Mouse (Mus musculus) heart, embryonic 12.5 days (tissue): ENCODE measurements around the gene Igll1. TPM values are rescaled to one million over a fixed set of nuclear protein-coding genes. Genes with fewer than 3 reads are reported as not detected.

ENCODE experiments used
- ATAC-seq: fragments of 200-750 bp; cut with Nextera tagmentation; 2 replicates; pipeline ENCODE4 v1.8.0; 2017; ENCODE audit warnings: moderate TSS enrichment, moderate library complexity; ENCODE audit not compliant: insufficient number of reproducible peaks, low FRiP score
- H3K27ac ChIP-seq: fragments of 300-500 bp; sonication (generic); 2 replicates; pipeline ENCODE4 v1.5.1; 2016; ENCODE audit warnings: mild to moderate bottlenecking, moderate library complexity; ENCODE audit not compliant: poor library complexity, severe bottlenecking
- H3K27me3 ChIP-seq: fragments of 300-500 bp; sonication (generic); replicated peaks from 2 replicates; pipeline ENCODE4 v1.6.1; 2016; ENCODE audit warnings: mild to moderate bottlenecking, moderate library complexity
- H3K36me3 ChIP-seq: fragments of 300-500 bp; sonication (generic); 2 replicates; pipeline ENCODE4 v1.6.1; 2016; ENCODE audit warnings: mild to moderate bottlenecking, moderate library complexity
- H3K4me1 ChIP-seq: fragments of 300-500 bp; sonication (generic); replicated peaks from 2 replicates; pipeline ENCODE4 v1.6.1; 2016; ENCODE audit warnings: mild to moderate bottlenecking
- H3K4me2 ChIP-seq: fragments of 300-500 bp; sonication (generic); 2 replicates; pipeline ENCODE4 v1.6.1; 2016; ENCODE audit warnings: mild to moderate bottlenecking, moderate library complexity
- H3K4me3 ChIP-seq: fragments of 300-500 bp; sonication (generic); 2 replicates; pipeline ENCODE4 v1.5.1; 2016; ENCODE audit warnings: mild to moderate bottlenecking
- H3K9ac ChIP-seq: fragments of 300-500 bp; sonication (generic); 2 replicates; pipeline ENCODE4 v1.6.1; 2016; ENCODE audit warnings: mild to moderate bottlenecking, moderate library complexity
- H3K9me3 ChIP-seq: fragments of 300-500 bp; sonication (generic); replicated peaks from 2 replicates; pipeline ENCODE4 v1.6.1; 2016; ENCODE audit warnings: mild to moderate bottlenecking, moderate library complexity
- WGBS: fragments of 180-500 bp; shearing (Covaris S2); methylation state at CpG from one replicate; pipeline ENCODE4 v1.1.7; 2016; 5-methylcytosine and 5-hydroxymethylcytosine counted together
- polyA plus RNA-seq: library from polyadenylated mRNA; unstranded; fragments of >200 nt; fragmentation: Nextera tagmentation; extraction: Ambion mirVana; gene quantifications from 2 replicates; pipeline ENCODE4 v1.2.1, GENCODE M21; 2016

Igll1 gene
- polyA plus RNA-seq = 0.15 TPM in 1 of 2 replicates, not detected in the other

DNA sequence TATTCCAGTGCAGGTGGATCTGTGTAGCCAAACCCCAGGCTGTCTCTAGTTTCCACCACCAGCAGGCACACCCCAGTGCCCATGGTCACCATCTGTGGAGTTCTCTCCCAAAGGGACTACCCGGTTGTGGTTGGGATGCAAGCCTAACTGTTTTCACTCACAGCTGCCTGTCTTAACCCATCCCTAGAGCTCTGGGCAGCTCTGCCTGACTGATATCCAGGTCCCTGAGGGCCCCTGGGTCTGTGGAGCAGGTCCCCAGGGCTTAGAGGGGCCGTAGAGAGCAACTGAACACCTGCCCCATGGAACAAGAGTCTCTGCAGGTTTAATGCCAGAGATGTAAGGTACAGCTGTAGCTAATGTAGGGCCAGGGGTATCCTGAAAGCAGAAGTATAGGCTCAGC is at the start of gene Igll1:
Gene Igll1 (minus strand): TSS at position 8 of the 400 bp plus-strand sequence.
- H3K4me3 ChIP-seq = no peak within 1 kb of the TSS
- peaks cover 8% of the 10 kb centered on the region for H3K4me1 ChIP-seq
- H3K9me3 ChIP-seq = no peaks in the 10 kb centered on the region
- ATAC-seq = no peak
- no peak within 1 kb of the TSS for H3K4me2 ChIP-seq
- 69% methylated on average over 2 of the region's 2 CpGs for WGBS
- H3K27me3 ChIP-seq = no peaks in the 10 kb centered on the region
- no peak within 1 kb of the TSS for H3K9ac ChIP-seq
- H3K27ac ChIP-seq = no peak within 1 kb of the TSS
- no peaks in the 10 kb centered on the region for H3K36me3 ChIP-seq

DNA sequence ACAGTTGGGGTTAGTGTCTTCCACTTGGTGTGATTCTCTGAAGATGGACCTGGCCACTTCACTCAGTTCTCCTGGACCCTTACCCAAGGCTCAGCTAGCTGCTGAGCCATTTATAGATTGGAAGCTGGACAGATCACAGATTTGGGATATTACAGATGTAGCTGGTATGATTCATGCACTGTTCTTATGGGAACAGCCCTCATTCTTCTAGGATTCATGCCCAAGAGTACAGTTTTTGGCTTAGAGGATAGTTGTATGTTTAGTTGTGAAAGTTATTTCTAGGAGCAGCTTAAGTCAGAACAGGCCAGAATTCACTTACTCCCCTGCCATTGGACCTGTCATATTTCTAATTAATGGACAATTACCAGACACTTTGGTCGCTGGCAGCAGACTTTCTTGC is 49.7 kb upstream of the Igll1 start:
- Histone ChIP-seq H3K4me1 (peaks cover 8% of the 10 kb centered on the region; the same call in 1 of the 2 replicates), H3K9me3 (no peaks in the 10 kb centered on the region), H3K36me3 (peaks cover 79% of the 10 kb centered on the region), H3K4me2 (no peak overlapping the region), H3K27ac (no peak overlapping the region), H3K27me3 (no peaks in the 10 kb centered on the region), H3K4me3 (no peak overlapping the region), H3K9ac (no peak overlapping the region)
- no peak for ATAC-seq
- WGBS = 76% methylated on average over 1 of the region's 1 CpGs

DNA sequence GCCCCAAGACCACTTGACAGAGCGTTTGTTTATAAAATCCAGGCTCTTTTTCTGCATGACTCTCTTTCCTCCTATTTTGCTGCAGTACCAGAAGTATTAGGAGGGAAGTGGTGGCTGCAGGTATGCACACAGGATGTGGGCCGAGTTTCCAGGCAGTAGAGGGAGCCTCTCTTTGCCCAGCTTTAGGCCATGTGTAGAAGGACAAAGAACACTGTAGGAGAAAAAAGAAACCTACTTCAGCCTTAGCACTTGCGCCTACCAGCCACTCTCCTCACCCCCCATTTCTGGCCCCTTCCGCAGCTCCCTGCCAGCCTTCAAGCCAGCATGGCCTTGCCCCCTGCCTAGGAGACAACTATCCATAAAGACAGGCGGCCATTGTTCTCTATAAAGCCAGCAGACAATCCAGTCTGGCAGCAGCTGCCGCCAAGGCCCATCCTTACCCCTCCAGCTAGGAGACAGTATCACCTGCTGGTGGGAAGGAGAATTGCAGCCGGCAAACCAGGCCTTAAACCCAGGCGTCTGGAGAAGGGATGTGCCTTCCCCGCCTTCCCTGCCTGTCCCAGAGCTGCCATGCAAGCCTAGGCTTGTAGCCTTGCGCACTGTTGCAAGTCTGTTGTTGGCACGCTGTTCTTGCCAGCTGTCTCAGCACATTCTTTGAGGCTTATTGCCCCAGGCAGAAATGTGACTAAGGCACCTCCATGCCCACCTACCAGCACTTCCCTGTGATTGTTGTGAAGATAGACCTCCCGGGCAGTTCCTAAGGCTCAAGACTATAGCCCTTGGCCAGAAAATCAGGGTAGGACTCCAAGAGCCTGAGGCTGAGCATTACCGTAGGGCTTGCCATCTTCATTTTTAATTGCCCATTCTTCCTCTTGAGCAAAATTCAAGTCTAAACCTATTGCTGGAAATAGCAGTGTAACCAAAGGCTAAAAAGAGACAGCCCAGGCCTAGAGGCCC is 48.1 kb upstream of the Igll1 start:
- Histone ChIP-seq H3K9ac (no peak overlapping the region), H3K4me2 (no peak overlapping the region), H3K9me3 (no peaks in the 10 kb centered on the region), H3K27me3 (no peaks in the 10 kb centered on the region), H3K4me1 (peaks cover 19% of the 10 kb centered on the region), H3K36me3 (peaks cover 65% of the 10 kb centered on the region), H3K4me3 (no peak overlapping the region), H3K27ac (peak overlapping the region; percentile 18; the same call in 1 of the 2 replicates)
- 44% methylated on average over 13 of the region's 13 CpGs for WGBS
- peak; percentile 56 for ATAC-seq

DNA sequence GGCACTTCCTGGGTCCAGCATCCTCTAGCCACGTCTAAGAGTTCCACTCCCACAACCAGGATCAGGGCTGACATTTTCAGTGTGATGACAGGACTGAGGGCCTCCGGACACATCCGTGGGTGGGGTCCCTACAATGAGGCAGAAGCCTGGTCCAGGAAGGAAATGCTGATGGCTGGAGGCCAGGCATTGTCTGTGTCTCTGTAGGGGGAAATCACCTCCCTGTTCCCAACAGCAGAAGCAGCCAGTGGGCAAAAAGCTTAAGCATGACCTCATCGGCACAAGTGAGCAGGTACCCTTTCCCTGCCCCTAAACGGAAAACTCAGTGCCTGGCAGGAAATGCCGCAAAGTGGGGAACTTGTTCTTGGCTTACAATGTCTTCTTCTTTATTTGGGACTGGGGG is 44.0 kb upstream of the Igll1 start:
- peaks cover 25% of the 10 kb centered on the region for H3K4me1 ChIP-seq
- no peak overlapping the region for H3K4me2 ChIP-seq
- H3K36me3 ChIP-seq = peaks cover 60% of the 10 kb centered on the region
- H3K27ac ChIP-seq = peak overlapping the region; percentile 80
- WGBS = 49% methylated on average over 6 of the region's 6 CpGs
- H3K9ac ChIP-seq = no peak overlapping the region
- H3K27me3 ChIP-seq = no peaks in the 10 kb centered on the region
- peak; percentile 82 for ATAC-seq
- H3K4me3 ChIP-seq = no peak overlapping the region
- no peaks in the 10 kb centered on the region for H3K9me3 ChIP-seq

DNA sequence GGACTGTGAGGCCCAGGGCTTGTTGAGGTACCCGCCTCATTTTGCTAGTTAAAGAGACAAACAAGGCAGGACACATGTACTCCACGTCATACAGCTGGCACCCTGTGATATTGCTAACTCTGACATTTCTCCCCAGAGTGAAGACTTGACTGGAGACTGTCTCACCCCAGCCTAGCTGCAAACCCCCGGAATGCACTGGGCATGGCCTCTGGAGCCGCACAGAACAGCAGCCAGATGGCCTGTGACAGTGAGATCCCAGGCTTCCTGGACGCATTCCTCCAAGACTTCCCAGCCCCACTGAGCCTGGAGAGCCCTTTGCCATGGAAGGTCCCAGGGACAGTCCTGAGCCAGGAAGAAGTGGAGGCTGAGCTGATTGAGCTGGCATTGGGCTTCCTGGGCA is 39.4 kb upstream of the Igll1 start:
- Histone ChIP-seq H3K9ac (no peak overlapping the region), H3K4me1 (peaks cover 16% of the 10 kb centered on the region), H3K36me3 (peaks cover 41% of the 10 kb centered on the region), H3K27ac (no peak overlapping the region), H3K9me3 (no peaks in the 10 kb centered on the region), H3K4me2 (no peak overlapping the region), H3K4me3 (no peak overlapping the region), H3K27me3 (no peaks in the 10 kb centered on the region)
- no peak for ATAC-seq
- 69% methylated on average over 5 of the region's 5 CpGs for WGBS

DNA sequence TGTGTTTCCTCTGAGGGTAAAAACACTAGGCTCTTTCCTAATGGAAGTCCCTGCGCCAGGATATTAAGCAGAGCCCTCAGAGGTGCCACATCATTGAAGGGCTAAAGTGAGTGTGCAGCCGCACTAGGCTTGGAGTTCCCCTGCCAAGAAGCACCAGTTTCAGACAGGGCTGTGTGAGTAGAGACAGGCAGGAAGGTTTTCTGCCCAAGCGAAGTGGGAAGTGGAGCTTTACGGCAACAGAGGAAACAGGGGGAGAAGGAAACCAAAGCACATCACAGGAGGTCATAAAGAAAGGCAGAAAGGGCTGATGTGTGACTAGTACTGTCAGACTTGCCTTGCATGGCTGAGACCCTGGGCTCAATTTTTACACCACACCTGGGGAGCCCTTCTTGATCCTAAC is 38.5 kb upstream of the Igll1 start:
- H3K4me2 ChIP-seq = no peak overlapping the region
- ATAC-seq = no peak
- H3K9me3 ChIP-seq = no peaks in the 10 kb centered on the region
- peaks cover 41% of the 10 kb centered on the region for H3K36me3 ChIP-seq
- H3K27ac ChIP-seq = peak overlapping the region; percentile 31
- H3K4me1 ChIP-seq = peaks cover 11% of the 10 kb centered on the region
- no peaks in the 10 kb centered on the region for H3K27me3 ChIP-seq
- no peak overlapping the region for H3K4me3 ChIP-seq
- WGBS = 74% methylated on average over 4 of the region's 4 CpGs
- H3K9ac ChIP-seq = no peak overlapping the region

DNA sequence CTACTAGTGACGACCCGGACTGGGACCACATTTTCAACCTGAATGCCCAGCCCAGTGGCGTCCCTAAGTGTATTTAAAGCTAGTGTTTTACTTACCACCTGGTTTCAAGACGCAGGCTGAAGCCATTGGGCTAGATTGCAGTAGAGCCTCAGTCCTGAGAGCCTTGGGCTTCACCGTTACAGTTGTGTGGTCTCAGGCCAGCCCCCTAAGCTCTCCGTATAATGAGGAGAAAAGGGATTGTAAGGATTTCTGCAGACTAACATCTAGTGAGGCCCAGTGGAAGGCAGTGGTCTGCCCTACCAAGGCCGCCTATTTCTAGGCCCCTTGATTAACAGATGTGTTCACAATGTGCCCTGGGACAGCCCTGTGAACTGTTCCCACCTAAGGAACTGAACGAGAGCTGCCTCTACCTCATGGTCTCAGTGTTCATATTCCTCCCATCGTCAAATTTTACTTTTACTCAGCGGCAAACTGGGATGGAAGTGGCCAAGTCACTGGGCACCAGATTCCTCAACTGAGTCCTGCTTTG is 33.3 kb upstream of the Igll1 start:
- H3K27ac ChIP-seq = peak overlapping the region; percentile 50; the same call in 1 of the 2 replicates
- ATAC-seq = no peak
- H3K4me2 ChIP-seq = peak overlapping the region; percentile 85
- 28% methylated on average over 10 of the region's 10 CpGs for WGBS
- no peaks in the 10 kb centered on the region for H3K9me3 ChIP-seq
- peak overlapping the region; percentile 64 for H3K4me3 ChIP-seq
- peak overlapping the region; percentile 83 for H3K9ac ChIP-seq
- peaks cover 31% of the 10 kb centered on the region for H3K36me3 ChIP-seq
- H3K4me1 ChIP-seq = peaks cover 9% of the 10 kb centered on the region
- no peaks in the 10 kb centered on the region for H3K27me3 ChIP-seq

DNA sequence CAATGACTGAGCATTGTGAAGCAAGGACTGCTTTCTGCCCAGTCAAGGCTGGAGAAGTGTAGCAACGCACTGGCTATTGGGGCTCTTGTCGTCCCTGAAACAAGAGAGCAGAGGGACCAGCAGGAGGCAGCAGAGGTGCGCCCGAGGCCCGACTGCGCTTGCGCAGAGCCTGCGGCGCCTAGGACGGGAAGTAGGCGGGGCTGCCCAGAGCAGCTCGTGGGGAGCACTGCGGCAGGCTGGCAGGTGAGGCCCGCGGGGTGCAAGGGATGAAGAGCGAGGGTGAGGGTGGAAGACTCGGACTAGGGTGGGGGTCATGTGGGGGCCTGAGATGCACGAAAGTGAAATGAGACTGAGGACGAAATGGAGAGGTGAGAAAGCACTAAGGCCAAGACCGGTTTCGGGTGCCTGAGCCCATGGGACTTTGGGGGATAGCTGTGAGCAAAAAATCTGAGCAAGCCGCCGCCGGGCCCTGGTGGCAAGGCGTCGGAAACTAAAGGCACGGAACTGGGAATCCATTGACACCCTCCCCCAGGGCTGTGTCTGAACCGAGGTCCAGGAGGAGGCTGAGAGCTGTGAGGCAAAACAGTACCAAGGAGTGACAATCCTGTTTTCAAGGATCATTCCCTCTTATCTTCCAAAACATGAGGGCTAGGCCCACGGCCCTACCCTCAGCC is 32.7 kb upstream of the Igll1 start, which contains the start of gene Ppm1f:
Gene Ppm1f (plus strand): TSS at position 88 of the 674 bp plus-strand sequence.
- Histone ChIP-seq H3K9ac (peak within 1 kb of the TSS; percentile 83), H3K9me3 (no peaks in the 10 kb centered on the region), H3K27ac (peak within 1 kb of the TSS; percentile 50; the same call in 1 of the 2 replicates), H3K36me3 (peaks cover 33% of the 10 kb centered on the region), H3K4me1 (peaks cover 9% of the 10 kb centered on the region), H3K4me2 (peak within 1 kb of the TSS; percentile 85), H3K4me3 (peak within 1 kb of the TSS; percentile 64), H3K27me3 (no peaks in the 10 kb centered on the region)
- under 1% methylated on average over 29 of the region's 29 CpGs for WGBS
- ATAC-seq = peak; percentile 92

DNA sequence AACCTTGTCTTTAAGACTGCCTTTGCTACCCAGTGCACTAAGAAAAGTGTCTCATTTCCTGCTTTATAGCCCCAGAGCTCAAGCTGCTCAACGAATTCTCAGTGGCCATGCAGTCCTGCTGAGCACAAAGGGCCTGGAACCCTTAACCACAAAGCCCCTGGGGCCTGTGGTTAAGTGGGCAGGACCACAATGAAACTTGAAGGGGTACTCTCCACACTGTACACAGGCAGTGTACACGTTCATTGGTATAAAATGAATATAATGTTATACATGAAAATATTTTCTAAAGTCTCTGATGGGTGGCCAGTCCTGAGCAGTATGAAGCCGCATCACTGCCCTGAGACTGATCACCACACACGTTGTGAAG is 32.2 kb upstream of the Igll1 start:
- H3K9ac ChIP-seq = no peak overlapping the region
- WGBS = 22% methylated on average over 4 of the region's 4 CpGs
- ATAC-seq = peak; percentile 4; the same call in 1 of the 2 replicates
- no peaks in the 10 kb centered on the region for H3K9me3 ChIP-seq
- H3K27ac ChIP-seq = no peak overlapping the region
- no peaks in the 10 kb centered on the region for H3K27me3 ChIP-seq
- H3K36me3 ChIP-seq = peaks cover 39% of the 10 kb centered on the region
- peaks cover 9% of the 10 kb centered on the region for H3K4me1 ChIP-seq
- H3K4me2 ChIP-seq = peak overlapping the region; percentile 85
- H3K4me3 ChIP-seq = 0 out of 2 replicates have a peak overlapping the region, but pooled peaks have one; percentile 64

DNA sequence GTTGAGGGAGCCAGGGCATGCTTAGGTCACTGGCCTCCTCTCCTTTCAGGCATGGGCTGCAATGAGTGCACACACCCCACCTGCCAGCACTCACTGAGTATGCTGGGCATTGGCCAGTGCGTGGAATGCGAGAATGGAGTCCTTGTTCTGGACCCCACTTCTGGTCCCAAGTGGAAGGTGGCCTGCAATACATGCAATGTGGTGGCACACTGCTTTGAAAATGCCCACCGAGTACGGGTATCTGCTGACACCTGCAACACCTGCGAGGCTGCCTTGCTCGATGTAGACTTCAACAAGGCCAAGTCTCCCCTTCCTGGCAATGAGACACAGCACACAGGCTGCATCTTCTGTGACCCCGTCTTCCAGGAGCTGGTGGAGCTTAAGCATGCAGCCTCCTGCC is 28.6 kb upstream of the Igll1 start:
- Histone ChIP-seq H3K9me3 (no peaks in the 10 kb centered on the region), H3K4me2 (no peak overlapping the region), H3K4me1 (peaks cover 6% of the 10 kb centered on the region), H3K27me3 (no peaks in the 10 kb centered on the region), H3K9ac (no peak overlapping the region), H3K27ac (no peak overlapping the region), H3K4me3 (no peak overlapping the region), H3K36me3 (peaks cover 71% of the 10 kb centered on the region)
- ATAC-seq = no peak
- 89% methylated on average over 7 of the region's 7 CpGs for WGBS

DNA sequence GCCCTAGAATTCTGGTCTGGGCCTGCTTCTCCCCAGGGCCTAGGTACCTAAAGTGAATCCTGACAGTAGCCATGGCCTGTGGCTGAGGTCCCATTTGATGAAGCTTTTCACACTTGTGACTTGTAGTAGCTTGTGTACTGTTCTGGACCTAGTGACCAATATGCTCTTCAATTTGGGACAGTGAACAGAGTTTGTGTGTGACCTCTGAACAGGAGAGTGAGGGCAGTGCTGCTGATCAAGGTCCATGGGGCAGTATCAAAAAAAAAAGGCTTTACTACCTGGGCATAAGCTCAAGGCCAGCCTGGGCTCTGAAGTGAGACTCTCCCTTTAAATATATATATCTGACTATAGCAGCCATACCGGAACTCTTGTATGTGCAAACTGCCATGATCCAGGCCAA is 24.6 kb upstream of the Igll1 start:
- no peak overlapping the region for H3K9ac ChIP-seq
- no peak overlapping the region for H3K4me2 ChIP-seq
- 93% methylated on average over 1 of the region's 1 CpGs for WGBS
- H3K4me3 ChIP-seq = no peak overlapping the region
- H3K36me3 ChIP-seq = peaks cover 100% of the 10 kb centered on the region
- no peak overlapping the region for H3K27ac ChIP-seq
- H3K9me3 ChIP-seq = no peaks in the 10 kb centered on the region
- ATAC-seq = no peak
- no peaks in the 10 kb centered on the region for H3K4me1 ChIP-seq
- no peaks in the 10 kb centered on the region for H3K27me3 ChIP-seq
